Mouse (Mus musculus) lung, postnatal 10 days (tissue): Measurements from ENCODE around the gene Rbms1.
A peak's percentile ranks its signal among the peaks of the same experiment; 100 is the strongest.

Experiments
- DNase-seq: peaks from one replicate; pipeline ENCODE4 v3.0.0; 2021

The Rbms1 gene

DNA sequence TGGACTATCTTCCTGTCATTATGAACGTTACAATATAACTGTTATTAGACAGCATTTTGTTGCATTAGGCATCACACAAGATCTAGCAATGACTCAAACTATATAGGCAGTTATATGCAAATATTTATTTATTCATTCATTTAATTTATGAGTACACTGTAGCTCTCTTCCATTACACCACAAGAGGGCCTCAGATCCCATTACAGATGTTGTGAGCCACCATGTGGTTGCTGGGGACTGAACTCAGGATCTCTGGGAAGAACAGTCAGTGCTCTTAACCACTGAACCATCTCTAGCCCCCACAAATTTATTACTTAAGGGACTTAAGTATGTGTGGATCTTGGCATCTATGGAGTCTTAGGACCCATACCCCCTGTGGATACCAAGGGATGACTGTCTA lies 214.4 kb downstream of the Rbms1 start:
- DNase-seq: no peak

GRCm38 (mm10) chr2:60747590-60747989 lies 215.4 kb downstream of the Rbms1 start:
- peak; percentile 67 for DNase-seq

DNA sequence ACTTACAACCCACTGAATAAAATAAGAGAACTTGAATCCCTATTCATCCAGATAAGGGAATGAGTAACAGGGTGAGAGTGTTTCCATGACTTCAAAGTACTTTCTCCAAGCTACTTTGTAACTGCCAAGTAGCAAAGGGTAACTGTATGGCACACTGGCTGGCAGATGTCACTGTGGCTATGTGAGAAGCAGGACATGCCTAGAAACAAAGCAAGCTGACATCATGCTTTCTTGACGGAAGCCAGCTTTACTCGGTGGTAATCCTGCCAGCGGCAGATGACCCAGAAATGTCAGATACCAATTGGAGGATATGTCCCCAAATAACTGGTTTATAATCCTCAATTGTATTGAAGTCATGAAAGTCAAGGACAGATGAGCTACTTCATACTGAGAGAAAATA lies 218.3 kb downstream of the Rbms1 start:
- no peak for DNase-seq

DNA sequence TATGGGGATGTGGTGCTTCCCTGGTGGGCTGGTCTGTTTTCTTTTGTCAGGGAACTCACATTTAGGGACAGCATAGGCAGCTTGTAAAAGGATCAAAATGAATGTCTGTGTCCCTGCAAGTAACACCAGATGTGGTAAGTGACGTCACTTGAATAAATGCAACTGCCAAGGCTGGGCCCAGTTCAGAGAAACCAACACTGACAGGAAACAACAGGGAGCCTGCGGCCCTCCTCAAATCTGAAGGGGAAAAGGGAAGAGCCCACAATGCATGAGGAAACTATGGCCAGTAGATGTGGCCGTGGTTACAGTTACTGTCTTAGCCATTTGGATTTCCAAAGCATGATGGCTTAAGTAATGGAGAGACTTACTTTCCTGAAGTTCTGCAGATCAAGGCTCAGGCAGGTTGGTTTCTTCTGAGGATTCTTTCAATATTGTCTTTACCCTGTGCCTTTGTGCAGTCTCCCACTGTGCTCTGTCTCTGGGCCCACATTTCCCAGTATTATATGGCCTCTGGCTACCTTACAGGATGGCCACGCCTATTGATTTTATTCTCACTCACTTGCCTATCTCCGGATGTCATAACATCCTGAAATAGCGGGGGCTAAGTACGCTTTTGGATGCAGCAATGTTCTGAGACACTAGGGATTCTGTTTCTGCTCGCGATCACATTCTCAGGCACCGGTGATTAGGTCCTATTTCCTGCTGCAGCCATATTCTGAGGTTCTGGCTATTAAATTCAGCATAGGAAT lies 223.4 kb downstream of the Rbms1 start:
- no peak for DNase-seq

DNA sequence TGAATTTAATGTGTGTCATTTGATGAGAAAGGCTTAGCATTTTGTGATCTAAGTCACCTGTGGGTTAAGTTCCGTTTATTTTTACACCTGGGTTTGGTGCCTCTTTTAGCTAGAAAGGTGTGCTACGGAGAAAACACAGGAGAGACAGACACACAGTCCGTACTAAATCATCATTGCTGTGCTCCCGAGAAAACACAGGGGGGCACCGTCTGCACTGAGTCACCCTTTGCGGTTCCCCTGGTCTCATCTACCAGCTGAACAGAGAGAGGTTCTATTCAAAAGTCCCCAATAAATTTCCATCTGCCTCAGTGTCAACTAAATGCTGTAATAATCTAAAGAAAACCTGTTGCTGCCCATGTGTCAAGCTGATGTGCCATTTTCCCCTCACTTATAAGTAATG lies 232.1 kb downstream of the Rbms1 start:
- DNase-seq: no peak

DNA sequence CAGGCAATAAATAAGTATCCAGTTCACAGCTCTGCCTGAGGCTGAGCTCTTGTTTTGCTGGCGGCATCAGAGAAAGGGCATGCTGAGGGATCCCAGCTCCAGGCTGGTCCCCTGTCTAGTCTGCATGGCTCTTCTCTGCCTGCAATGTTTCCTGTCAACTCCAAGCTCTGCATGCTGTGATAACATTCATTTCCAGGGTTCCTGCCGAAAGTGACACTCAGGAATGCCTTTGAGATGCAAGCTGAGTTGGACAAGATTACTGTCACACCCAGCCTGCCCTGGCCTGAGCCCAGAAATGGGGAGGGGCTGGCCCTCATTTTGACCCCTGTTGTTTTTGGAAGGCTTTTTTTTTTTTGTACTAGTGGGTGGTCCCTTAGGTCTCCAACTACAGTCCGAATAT lies 233.0 kb downstream of the Rbms1 start:
- DNase-seq: peak; percentile 86

GRCm38 (mm10) chr2:60728902-60729585 lies 233.9 kb downstream of the Rbms1 start:
- no peak for DNase-seq

DNA sequence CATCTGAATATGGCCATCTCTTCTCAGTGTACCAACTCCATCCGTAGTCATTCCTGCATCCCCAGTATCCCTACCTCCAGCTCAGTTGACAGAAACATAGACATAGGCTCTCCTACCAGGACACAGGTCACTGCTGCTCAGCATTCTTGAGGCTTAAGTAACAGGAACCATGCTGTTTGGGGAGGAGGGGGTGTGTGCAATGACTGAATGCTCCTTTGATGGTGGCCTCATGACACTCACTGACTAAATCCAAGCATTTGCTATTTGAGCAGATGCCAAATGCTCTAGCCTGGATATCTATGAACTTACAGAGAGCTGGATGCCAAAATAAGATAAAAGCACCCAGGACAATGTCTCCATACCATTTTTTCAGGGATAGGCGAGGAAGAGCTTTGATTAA lies 238.3 kb downstream of the Rbms1 start:
- no peak for DNase-seq

GRCm38 (mm10) chr2:60722967-60723366 lies 240.0 kb downstream of the Rbms1 start:
- no peak for DNase-seq

DNA sequence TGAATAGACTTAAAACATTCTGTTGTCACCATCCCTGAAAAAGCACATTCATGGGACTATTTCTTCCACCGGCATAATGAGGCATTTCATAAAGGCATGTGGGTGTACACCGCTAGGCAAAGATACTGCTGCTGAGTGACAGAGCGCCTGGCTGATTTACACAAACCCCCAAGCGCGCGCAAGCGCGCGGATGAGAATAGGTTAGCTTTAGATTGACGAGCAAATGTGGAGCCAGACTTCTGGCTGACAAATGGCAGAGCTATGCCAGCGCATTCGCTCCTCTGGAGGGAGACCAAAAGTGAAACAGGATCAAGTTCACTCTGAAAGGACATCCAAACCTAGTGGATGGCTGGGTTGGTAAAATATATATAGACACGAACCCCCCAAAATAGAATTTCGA lies 240.5 kb downstream of the Rbms1 start, which contains the start of gene Itgb6:
Gene Itgb6 (minus strand): TSS at position 130 of the 400 bp plus-strand sequence.
- no peak for DNase-seq

- peak; percentile 59 for DNase-seq
Measured at GRCm38 (mm10) chr2:60720906-60721305, 242.1 kb downstream of the Rbms1 start.

- DNase-seq: no peak
Measured at GRCm38 (mm10) chr2:60720205-60720604, 242.8 kb downstream of the Rbms1 start.

DNA sequence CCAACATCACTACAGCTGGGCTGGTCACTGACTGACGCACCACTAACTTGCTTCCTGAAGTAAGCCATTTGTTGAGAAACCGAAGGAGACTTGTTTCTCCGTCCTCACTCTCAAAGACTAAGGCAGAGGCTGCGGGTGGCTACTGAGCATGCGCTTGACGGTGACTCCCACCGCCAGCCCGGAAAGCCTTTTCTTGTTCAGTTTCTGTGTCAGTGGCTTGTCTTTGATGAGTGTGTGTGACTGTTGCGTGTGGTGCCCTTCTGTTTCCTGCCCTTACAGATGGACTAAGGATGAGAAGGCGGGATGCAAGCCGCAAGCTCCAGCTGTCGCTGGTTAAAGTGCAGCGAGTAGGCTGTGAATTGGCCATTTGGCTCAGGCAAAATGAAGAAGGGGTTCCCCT lies 245.6 kb downstream of the Rbms1 start:
- peak; percentile 67 for DNase-seq

- no peak for DNase-seq
Measured at GRCm38 (mm10) chr2:60716549-60716948, 246.4 kb downstream of the Rbms1 start.

- DNase-seq: no peak
Measured at GRCm38 (mm10) chr2:60715771-60716170, 247.2 kb downstream of the Rbms1 start.

DNA sequence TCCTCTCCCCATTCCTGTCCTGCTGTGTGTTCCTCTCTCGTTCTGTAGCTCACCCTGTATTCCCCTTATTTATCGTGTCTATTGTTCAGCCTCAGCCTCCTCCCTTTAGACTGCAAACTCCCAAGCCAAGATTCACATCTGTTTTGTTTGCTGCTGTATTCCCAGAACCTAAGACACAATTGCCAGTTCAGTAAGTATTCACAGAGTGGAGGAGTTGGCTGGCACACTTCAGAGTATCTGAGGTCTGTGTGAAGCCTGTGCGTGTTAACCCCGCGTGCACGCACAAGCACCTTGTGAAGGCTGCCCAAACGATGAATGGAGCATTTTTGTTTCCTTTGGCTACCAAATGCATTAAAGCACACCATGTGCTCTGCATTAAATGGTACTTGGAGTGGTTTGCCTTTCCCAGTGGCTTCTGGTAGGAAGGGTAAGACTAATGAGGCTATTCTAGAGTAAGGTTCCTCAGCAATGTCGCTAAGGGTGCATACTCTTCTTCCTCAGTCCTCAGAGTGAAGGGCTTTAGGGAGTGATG lies 248.0 kb downstream of the Rbms1 start:
- no peak for DNase-seq

DNA sequence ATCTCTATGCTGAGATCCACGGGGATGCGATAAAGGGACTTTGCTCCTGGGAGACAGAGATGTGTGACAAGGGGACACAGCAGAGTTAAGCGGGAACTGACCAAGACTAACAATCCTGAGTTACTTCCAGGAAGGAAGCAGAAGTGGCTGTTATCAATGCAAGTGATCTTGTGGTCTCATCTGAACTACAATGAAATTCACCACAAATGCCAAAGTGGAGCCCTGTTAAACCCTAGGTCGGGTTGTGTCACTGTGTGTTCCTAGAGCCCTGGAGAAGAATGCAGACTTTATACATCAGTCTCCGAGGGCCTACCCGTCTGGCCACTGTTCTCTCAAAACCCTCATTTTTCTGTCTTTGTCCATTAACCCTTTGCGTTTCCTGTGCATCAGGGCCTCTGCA lies 248.5 kb downstream of the Rbms1 start:
- DNase-seq: no peak

- no peak for DNase-seq
Measured at GRCm38 (mm10) chr2:60713857-60714256, 249.1 kb downstream of the Rbms1 start.

GRCm38 (mm10) chr2:60712891-60713290 lies 250.1 kb downstream of the Rbms1 start:
- no peak for DNase-seq

DNA sequence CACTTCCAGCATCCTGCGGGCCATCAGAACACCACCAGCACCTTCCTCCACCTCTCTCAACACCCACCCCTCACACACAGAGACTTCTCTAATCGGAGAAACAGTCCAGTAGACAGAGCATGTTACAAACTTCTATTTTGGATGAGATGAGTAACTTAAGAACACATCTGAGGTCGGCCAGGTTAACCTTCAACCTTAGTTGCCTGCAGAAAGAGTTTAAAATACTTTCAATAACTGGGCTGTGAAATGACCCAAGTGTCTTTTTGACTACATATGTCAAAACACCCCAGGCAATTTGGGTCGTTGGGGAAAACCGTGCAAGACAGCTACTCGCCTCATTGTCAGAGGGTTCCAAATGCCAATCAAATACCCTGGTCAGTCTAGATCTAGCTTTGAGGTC lies 250.5 kb downstream of the Rbms1 start:
- no peak for DNase-seq

DNA sequence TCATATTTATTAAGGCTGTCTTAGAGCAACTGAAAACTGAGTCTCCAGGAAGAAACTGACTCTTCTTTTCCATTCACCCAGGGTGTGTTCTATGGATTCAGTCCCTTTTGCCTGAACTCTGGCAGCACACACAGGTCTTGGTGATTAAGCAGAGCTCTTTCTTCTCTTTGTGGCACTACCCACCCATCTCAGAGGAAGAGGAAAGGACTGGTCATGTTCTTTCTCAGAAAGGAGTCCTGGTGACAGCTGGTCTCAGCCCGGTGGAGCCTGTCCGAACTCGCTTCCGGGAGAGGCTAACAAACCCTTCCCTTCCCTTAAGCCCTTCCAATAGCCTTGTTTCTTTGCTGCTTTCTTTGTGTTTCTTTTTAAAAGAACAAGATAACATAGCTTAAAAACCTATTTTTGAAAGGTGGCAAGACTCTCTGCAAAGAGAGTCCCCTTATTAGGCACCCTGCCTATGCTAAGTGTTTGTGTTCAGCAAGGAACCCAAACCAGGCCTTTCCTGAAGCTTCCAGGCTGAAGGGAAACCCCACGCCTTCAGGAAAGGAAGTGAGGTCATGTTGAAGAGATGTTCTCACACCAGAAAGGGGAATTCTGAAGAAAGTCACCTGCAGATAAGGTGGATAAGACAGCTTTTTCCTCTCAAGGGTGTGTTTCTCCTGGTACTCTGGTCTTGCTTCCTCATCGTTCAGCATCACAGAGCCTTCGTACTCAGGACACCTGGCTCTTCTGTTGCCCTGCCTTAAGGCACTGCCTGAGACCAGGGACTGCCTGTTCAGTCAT lies 251.7 kb downstream of the Rbms1 start:
- no peak for DNase-seq

DNA sequence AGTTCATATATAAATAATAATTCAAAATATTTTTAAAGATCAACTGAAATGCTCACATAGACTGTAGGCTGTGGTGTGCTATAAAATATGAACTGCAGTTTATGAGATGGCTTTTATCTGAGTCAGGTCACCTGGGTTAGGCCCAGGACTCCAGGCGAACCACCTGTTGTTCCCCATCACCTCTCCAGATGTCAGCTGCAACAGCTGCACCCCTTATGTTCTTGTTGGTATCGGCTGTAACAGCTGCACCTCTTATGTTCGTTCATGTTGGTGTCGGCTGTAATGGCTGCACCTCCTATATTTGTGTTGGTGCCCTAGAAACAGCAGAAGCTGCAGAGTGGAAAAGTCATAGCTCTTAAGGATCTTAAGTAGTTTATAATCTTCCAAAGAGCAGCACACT lies 252.7 kb downstream of the Rbms1 start:
- no peak for DNase-seq

DNA sequence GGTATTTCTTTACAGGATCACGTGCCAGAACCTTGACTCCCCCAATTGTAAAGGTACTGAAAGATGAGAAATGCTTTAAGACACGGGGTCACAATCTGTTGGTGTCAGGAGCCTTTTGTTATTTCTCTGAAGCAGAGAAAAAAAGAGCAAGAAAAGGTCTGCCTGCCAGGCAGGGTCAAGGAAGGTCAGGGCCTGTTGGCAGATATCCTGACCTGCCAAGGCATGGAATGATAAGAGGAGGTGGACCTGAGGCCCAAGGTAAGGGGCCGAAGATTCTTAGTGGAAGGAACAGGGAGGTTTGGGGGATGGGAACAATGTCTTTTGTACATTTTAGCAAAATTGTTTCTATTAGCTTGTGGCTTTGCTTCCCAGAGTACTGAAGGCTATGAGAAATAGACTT lies 254.3 kb downstream of the Rbms1 start:
- DNase-seq: no peak

GRCm38 (mm10) chr2:60706866-60707265 lies 256.1 kb downstream of the Rbms1 start:
- no peak for DNase-seq
